Mouse (Mus musculus) thymus, adult 18-20 months (tissue): Measurements from ENCODE around the gene Tgfa.

Source experiments
- DNase-seq, 2 experiments: peaks; one replicate each; pipeline ENCODE4 v3.0.0; 2022; ENCODE audit warnings: mixed read lengths in 2 of 2

The Tgfa gene

GRCm38 (mm10) chr6:86298961-86299360 is 103.9 kb downstream of the Tgfa start:
- DNase-seq = no peak

- DNase-seq = no peak
Observed at GRCm38 (mm10) chr6:86299381-86299780, 104.4 kb downstream of the Tgfa start.

GRCm38 (mm10) chr6:86305680-86306079 is 110.7 kb downstream of the Tgfa start:
- no peak for DNase-seq

DNA sequence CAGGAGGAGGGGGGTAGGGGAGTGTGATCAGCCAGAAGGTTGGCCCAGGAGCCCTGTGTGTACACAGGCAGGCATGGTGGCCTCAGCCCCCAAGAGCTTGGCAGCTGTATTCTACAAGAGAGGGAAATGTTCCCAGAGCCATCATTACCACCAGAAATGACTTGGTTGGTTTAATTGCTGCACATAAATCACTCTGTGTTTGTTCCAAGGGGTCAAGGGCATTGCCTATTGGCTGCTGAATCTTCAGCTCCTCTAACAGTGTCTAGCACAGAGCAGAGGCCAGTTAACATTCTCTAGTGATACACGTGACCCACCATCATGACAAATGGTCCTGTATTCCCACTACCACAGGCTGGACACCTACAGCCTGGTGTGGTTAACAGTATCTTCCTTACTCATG is 119.0 kb downstream of the Tgfa start:
- DNase-seq = no peak

DNA sequence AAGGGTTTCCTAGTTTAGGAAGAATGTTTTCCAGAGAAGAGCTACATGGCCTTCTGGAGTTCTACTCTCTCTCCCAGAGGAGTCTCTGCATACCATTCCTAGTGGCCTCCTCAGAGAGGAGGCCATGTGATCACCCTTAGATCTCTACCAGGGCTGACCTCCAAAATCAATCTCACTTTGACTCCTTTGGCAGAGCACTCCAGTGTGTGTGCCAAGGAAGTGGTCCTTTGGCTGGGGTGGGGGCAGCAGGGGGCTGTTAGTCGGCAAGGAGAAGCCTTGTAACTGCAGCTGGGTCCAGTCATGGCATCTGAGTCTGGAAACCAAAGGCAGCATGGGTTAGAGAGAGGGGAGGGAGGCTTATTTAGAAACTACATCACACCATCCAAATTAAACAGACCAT is 122.0 kb downstream of the Tgfa start:
- DNase-seq = no peak

GRCm38 (mm10) chr6:86318855-86319254 is 123.8 kb downstream of the Tgfa start:
- no peak for DNase-seq

DNA sequence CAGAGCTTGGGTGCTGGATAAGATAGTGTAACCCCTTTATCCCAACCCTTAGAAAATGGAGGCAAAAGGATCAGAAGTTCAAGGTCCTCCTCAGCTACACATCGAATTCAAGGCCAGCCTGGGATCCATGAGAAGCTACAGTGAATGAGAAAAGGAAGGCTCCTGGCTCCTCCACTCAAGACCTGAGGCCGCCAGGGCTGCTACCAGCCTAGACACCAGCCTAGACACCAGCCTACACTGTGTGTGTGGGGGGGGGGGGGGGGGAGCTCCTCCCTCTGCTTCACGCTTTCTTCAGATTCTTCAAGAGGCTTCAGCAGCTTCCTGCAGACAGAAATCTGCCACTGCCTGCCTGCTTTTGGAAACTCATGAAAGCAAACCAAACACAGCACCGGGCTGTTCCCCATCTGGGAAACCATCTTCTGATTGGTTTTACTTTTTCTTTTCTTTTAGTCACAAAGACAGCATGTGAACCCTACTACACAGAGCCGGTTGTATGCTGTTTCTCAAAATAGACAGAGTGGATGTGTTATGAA is 127.1 kb downstream of the Tgfa start:
- no peak for DNase-seq

- no peak for DNase-seq
Observed at GRCm38 (mm10) chr6:86322991-86323390, 128.0 kb downstream of the Tgfa start.

GRCm38 (mm10) chr6:86324400-86324799 is 129.4 kb downstream of the Tgfa start:
- no peak for DNase-seq
